Mouse (Mus musculus): ENCODE data around the gene Olfr135. TPM values are rescaled to one million over a fixed set of nuclear protein-coding genes. Genes with fewer than 3 reads are reported as not detected.

The Olfr135 gene
- not detected for total RNA-seq (2021)
- long read RNA-seq = 0 reads

- DNase-seq (ENCODE audit: low spot score in 2 of 2) = no peak
Observed at GRCm38 (mm10) chr17:38204035-38204434, at the start of gene Olfr135. Gene Olfr135, plus strand, starts transcription at chr17:38204335.

DNA sequence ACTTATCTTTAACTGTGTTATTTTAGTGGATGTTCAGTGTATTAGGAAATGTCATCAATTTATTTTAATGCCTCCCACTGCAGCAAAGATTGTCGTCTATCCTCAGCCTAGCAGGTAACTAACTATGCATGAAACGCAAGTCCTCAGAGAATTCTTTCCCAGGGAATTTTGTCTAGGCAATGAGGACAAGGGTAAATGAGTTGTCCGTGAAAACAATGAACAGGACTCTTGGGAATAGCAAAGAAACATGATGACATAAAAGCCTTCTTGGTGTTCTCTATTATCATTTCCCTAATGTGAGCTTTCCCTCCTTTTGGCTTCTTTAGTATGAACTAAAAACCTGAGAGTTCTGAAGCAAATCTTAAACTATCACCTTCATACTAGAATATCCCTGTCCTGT is 33.0 kb upstream of the Olfr135 start, which contains the start of gene Olfr134:
Gene Olfr134, plus strand, starts transcription at position 301 of the 400 bp plus-strand sequence.
- DNase-seq (ENCODE audit: low spot score in 2 of 2) = no peak

Other genes with a start within 250 kb of the Olfr135 start
- not detected for gene Olfr129, start 144.3 kb upstream of the Olfr135 start, total RNA-seq (2021)
- not detected for gene Olfr130, start 140.4 kb upstream of the Olfr135 start, total RNA-seq (2021)
- gene Olfr131, start 115.6 kb upstream of the Olfr135 start, total RNA-seq (2021) = not detected
- gene Olfr132, start 69.8 kb upstream of the Olfr135 start, total RNA-seq (2021) = not detected
- gene Olfr133, start 59.1 kb upstream of the Olfr135 start, total RNA-seq (2021) = not detected
- gene Olfr134, start 32.9 kb upstream of the Olfr135 start, total RNA-seq (2021) = not detected
- gene Olfr138, start 56.7 kb downstream of the Olfr135 start, total RNA-seq (2021) = not detected
- not detected for gene Olfr137, start 103.2 kb downstream of the Olfr135 start, total RNA-seq (2021)
- gene Olfr136, start 125.5 kb downstream of the Olfr135 start, total RNA-seq (2021) = not detected
- not detected for gene Esp36, start 215.8 kb downstream of the Olfr135 start, total RNA-seq (2021)